Mouse (Mus musculus): ENCODE results near the gene Epha1. TPM values are rescaled to one million over a fixed set of nuclear protein-coding genes. Genes with fewer than 3 reads are reported as not detected.
A peak's percentile ranks its signal among the peaks of the same experiment; 100 is the strongest.

Gene Epha1
- 1.8 TPM in 1 of 2 replicates, not detected in the other for total RNA-seq (2017)

DNA sequence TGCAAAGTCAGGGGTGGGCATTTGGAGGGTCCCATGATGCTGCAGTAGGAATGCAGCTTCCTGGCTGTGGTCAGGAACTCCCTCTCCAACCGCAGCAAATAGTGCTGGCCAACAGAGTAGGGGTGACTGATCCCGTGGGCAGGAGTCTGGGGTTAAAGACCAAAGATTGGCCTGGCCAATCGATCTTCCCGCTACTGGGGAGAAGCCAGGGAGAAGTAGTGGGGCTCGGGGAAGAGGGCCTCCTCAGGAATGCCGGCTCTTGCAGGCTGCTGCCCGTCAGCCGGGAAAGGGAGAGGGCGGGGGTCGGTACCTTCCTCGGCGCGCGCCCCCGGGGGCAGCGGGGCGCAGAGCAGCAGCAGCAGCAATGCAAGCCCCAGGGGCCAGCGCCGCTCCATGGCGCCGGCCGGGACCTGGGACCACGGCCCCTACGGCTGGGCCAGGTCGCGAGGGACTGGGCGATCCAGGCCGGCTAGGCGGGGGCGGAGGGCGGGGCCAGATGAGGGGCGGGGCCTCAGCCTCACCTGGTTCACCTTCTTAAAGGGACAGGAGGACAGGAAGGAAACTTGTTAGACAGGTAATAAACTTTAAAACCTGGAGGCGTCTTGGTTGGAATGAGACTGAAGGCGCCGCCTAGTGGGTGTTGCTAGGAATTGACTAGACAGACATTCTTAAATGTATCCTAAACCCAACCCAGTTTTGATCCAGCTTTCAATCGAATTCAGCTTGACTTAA is at the start of gene Epha1:
Gene Epha1, minus strand, starts transcription at position 453 of the 732 bp plus-strand sequence.
- peak; percentile 63 for ATAC-seq (replicated peaks; ENCODE audit: low read depth, poor library complexity, severe bottlenecking)

DNA sequence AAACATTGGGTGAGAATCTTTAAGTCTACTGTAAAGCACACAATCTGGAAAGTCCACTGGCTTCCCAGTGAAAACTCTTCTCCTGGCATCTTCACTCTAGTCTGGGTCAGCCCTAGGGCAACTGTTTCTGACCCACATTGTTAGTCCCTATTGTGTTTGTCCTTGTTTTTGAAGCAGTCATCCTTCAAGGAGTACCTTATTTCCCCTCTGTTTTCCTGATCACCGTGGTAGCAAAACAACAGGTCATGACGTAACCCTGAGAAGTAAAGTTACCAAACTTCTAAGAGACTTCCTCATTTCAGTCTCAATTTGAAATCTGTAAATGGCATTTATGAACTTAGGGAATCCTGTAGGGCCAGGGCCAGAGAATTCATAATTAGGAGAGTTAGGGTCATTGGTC is 48.4 kb upstream of the Epha1 start:
- peak; percentile 91 for ATAC-seq (replicated peaks; ENCODE audit: low read depth, poor library complexity, severe bottlenecking)

DNA sequence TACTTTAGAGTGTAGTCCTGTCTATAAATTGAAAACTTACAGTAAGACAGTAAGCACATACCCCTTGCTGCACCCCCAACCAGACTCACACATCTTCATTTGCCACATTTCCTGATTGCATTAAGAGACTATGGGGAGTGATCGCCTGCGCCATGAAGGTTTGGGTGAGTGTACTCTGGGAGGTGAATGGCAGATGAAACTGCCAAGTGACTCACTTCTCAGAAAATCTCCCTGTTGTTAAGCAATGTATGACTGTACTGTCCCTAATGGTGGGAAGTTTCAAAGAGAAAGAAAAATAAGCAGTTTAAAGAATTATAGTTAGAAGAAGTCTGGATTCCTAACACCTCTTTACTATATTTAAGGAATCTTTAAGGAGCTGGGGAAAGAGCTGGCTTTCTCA is 46.4 kb upstream of the Epha1 start:
- ATAC-seq (replicated peaks; ENCODE audit: low read depth, poor library complexity, severe bottlenecking), result peak; percentile 13; the same call in 1 of the 2 replicates

GRCm38 (mm10) chr6:42405134-42405533 is 32.1 kb upstream of the Epha1 start, which contains the start of gene Tas2r135:
Tas2r135 (plus strand) TSS chr6:42405434.
- no peak for ATAC-seq (replicated peaks; ENCODE audit: low read depth, poor library complexity, severe bottlenecking)

- ATAC-seq (replicated peaks; ENCODE audit: low read depth, poor library complexity, severe bottlenecking), result no peak
Measured at GRCm38 (mm10) chr6:42399938-42400337, 26.9 kb upstream of the Epha1 start, which contains the start of gene Tas2r143. Tas2r143 (plus strand) TSS chr6:42400238.

GRCm38 (mm10) chr6:42398998-42399397 is 25.9 kb upstream of the Epha1 start:
- ATAC-seq (replicated peaks; ENCODE audit: low read depth, poor library complexity, severe bottlenecking), result no peak

- peak; percentile 65 for ATAC-seq (replicated peaks; ENCODE audit: low read depth, poor library complexity, severe bottlenecking)
Measured at GRCm38 (mm10) chr6:42398285-42398684, 25.2 kb upstream of the Epha1 start.

DNA sequence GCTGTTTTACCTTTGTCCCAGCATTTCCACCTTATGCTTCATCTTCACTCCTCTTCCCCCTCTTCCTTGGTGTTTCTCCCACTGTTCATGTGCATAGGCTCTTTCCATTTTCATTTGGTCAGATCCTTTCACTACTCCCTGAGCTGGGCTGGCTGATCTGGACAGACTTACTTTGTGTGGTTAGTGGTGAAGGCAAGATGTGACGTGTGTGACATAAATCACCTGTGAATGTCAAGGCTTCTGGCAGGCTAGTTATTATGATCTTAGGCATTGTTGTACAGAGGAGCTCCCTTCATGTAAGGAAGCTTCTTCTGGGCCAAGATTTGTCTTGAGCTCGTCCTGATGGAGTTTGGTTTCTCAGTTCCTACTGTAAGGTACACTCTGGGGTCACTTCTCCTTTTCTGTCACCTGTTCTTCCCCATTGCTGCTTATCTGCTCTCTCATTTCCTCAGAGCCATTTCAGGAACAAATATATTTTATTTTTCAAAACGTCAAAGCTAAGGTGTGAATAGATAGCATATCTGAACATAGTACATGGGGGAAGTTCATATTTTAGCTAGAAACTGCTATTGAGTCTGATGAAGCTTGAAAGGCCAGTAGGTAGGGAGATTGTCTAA is 24.1 kb upstream of the Epha1 start:
- peak; percentile 56 for ATAC-seq (replicated peaks; ENCODE audit: low read depth, poor library complexity, severe bottlenecking)

GRCm38 (mm10) chr6:42395960-42396809 is 23.1 kb upstream of the Epha1 start:
- peak; percentile 84 for ATAC-seq (replicated peaks; ENCODE audit: low read depth, poor library complexity, severe bottlenecking)

GRCm38 (mm10) chr6:42391796-42392330 is 18.8 kb upstream of the Epha1 start:
- ATAC-seq (replicated peaks; ENCODE audit: low read depth, poor library complexity, severe bottlenecking), result 0 out of 2 replicates have a peak, but pooled peaks have one; percentile 16

- ATAC-seq (replicated peaks; ENCODE audit: low read depth, poor library complexity, severe bottlenecking), result 0 out of 2 replicates have a peak, but pooled peaks have one; percentile 17
Measured at GRCm38 (mm10) chr6:42385635-42386034, 12.6 kb upstream of the Epha1 start.

- no peak for ATAC-seq (replicated peaks; ENCODE audit: low read depth, poor library complexity, severe bottlenecking)
Measured at GRCm38 (mm10) chr6:42383360-42383759, 10.3 kb upstream of the Epha1 start.

DNA sequence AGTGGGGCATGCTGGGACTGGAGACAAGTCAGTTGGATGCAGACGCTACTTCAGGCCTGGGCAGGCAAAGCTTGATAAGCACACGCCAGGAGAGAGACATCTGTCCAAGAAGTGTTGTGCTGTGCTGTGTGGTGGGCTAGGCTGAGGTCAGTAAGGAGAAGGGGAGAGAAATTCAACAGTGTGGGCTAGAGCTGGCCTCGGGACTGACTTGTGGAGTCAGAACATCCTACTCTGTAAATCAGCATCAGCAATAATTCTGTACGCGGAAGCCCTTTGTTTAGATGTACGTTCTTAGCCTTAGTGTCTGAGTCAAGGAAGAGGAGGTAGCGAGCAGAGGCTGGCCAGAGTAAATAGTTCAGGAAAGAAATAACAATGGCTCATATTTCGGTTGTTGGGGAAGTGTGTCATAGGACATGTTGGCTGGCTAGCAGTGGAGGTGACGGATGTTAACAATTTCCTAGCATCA is 8.9 kb upstream of the Epha1 start:
- peak; percentile 72 for ATAC-seq (replicated peaks; ENCODE audit: low read depth, poor library complexity, severe bottlenecking)

DNA sequence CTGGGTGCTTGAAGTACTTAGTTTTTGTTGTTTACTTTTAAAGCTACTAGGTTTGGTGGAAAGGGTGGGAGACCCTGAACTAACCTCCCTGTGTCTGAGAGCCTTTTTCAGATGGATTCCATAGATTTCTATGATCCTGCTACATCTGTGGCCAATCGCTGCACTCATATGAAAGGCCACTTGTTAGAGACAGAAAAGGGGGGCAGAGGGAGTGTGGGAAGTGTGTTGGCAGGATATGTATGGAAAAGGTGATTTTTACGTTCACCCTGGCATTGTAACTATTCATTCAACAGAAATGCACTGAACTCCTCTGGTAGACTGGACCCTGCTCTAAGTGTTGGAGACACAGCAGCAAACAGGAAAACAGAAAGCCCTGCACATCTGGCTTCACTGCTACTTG is 8.2 kb upstream of the Epha1 start:
- no peak for ATAC-seq (replicated peaks; ENCODE audit: low read depth, poor library complexity, severe bottlenecking)

DNA sequence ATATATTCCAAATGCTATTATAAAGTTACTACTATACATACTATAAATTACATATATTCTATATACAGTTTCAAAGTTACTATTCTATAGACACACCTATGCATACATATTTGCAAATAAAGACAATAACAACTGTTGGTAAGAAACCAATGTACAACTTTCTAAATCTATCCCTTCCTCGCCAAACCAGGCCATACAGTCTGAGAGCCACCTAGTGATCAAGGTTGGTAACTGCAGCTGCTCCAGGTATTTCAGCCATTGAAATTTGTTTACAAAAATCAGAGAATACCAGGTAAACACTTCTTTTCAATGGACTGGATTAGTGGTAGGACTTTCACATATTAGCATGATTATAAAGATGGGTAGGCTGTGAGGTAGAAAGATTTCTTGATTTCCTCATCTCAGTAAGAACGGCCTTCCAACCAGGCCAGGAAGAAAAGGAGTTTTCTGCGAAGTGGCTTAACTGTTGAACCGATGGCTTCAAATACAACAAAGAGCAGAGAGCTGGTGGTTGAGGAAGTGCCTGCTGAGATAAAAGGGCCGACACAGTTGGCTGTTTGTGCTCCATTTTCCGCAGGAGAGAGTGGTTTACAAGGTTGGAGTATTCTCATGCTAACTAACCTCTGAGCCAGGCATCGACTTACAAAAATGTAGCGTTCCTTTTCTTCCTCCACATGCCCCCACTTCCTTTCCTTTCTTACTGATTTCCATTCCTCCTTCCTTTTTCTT is 7.5 kb upstream of the Epha1 start:
- ATAC-seq (replicated peaks; ENCODE audit: low read depth, poor library complexity, severe bottlenecking), result peak; percentile 43

DNA sequence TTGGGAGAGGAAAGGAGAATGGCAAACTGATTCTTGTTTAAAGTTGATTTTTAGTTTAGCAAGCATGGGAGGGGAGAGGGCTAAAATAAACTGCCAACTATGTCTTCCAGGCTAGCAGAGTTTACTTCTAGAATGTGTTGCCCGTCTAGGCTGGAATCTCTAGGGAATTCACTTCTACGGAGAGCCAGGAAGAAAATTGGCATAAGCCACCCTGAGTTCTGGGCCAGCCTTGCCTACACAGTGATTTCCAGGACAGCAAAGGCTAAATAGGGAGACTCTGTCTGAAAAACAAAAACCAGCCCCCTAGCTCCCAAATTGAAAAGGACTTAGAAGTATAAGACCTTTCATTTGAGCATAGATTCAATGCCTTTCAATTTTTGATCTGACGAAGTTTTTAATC is 6.5 kb upstream of the Epha1 start:
- no peak for ATAC-seq (replicated peaks; ENCODE audit: low read depth, poor library complexity, severe bottlenecking)

DNA sequence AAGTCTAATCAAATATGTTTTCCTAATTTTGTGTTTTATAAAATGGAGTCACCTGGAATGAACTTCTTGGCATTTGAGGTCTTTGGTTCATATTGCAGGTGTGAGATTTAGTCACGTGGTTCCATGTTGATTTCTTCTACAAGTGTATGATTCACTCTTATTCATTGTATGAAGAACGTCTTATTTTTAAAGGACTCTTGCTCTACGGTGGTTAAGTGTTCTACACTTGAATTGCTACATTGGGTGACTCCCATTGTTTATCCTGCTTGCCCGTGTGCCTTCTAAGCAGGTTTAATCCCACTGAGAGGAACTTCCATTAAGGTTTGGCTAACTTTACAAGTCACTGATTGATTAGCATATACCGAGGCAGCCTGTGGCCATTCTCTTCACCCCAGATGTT is 4.2 kb upstream of the Epha1 start:
- no peak for ATAC-seq (replicated peaks; ENCODE audit: low read depth, poor library complexity, severe bottlenecking)

DNA sequence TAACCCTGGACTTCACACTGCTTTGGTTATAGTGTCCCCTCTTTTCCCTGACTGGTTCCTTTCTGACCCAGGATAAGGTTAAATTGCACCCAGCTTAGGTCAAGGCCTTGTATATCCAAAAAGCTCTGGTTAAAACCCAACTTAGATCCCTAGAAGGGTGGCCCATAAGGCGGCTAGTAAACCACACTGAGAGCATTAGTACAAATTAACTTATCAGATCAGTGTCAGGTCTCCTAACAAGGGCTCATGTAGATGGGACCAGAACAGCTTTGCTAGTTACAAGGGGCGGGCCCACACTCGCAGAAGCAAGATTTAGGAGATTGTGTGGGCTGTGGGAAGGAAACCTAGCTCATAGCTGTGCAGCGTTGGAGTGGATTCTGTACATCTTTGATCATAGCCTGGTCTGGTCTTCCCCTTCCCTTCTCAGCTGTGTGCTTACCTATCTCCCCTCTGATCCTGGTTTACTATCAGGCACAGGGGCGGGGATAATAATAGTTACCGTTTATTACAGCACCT is 3.5 kb upstream of the Epha1 start:
- ATAC-seq (replicated peaks; ENCODE audit: low read depth, poor library complexity, severe bottlenecking), result peak; percentile 24

- ATAC-seq (replicated peaks; ENCODE audit: low read depth, poor library complexity, severe bottlenecking), result peak; percentile 38
Measured at GRCm38 (mm10) chr6:42376016-42376415, 2.9 kb upstream of the Epha1 start.

Measured in common myeloid progenitor, adult 5-6 weeks (primary cell).